Mouse (Mus musculus): ENCODE results near the gene Fads1. TPM values are rescaled to one million over a fixed set of nuclear protein-coding genes. Genes with fewer than 3 reads are reported as not detected.

Fads1 gene
- total RNA-seq (2023): 4.1 and 6.0 TPM in 2 replicates

DNA sequence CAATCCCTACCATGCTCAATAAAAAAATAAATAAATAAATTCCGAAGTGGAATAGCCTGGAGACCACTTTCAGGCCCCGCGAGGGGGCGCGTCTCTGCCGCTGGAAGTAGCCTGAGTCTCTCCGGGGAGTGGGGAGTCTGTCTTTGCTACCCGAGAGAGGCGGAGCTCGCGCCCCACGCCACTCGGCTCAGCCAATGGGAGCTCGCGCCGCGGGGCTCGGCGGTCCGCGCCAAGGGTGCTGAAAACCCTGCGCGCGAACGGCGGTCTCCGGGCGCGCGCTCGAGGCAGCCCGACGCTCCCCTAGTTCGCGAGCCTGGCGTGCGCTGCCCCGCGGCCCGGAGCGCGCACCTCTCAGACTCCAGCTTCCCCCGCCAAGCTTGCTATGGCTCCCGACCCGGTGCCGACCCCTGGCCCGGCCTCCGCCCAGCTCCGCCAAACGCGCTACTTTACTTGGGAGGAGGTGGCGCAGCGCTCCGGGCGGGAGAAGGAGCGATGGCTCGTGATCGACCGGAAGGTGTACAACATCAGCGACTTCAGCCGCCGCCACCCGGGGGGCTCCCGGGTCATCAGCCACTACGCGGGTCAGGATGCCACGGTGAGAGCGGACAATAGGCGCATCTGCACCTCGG, at the start of gene Fads1:
Gene Fads1 (plus strand): TSS at position 219 of the 629 bp plus-strand sequence.

DNA sequence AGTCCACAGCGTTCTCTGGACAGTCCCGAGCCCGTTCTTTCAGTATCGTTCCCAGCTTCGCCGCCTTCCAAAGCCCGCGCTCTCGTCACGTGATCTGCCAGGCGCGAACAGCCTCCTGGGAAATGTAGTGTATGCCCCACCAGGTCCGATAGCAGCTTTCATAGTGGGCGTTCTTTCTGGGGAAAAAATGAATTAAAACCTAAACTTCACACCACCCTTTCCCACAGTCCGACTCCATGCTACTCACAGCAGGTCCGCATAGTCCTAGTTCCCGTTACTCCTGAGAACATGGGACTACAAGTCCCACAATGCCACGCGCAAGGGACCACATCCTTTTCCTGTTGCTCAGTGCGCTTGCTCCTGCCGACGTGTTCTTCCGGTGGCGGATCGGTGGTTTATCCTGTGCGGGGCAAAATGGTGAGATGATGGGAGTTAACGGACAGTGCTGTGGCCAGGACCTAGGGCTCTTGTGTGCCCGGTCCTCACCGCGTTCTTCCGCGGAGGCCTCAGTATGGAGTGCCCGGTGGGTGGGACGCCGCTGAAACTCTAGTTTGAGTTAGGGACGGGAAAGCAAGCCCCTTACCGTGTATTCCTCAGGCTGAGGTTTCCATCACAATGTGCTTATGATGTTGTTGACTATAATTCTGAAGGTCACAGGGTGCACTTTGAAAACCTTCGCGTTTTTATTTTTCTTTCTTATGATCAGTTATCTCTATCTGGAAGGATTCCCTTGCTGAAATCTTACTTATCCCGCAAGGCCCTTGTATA, 21.3 kb downstream of the Fads1 start, which contains the start of the genes Tmem258 and Fen1:
Gene Tmem258 (plus strand): TSS at position 167 of the 768 bp plus-strand sequence.
Gene Fen1 (minus strand): TSS at position 322 of the 768 bp plus-strand sequence.

DNA sequence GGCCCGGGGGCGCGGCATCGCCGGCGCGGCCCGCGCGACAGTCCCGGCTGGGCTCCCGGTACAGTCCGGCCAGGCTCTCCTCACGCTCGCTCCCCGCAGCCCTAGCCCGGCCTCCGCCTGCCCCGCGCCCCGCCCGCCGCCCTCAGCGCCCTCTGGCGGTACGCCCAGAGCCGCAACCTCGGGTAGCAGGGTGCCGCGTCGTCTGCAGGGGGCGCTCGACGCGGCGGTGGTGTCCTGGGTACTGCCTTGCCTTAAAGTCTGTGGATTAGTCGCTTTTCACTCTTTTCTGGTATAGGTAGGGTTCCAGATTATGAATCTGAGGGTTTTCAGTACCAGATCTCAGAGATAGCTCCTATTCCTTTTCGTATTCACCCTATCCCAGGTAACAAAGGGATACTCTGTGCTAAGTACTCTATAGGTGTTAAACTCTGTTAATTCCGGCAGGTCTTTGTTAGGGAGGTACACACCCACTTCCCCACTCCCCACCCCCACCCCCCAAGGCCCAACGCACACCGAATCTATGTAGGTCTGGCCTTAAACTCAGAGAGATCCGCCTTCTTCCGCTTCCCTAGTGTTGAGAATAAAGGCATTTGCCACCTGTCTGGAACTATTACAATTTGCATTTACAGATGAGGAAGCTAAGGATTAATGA, 58.1 kb downstream of the Fads1 start, which contains the start of gene Myrf:
Gene Myrf (minus strand): TSS at position 95 of the 652 bp plus-strand sequence.

Other genes starting within 250 kb of the Fads1 start
- gene Fth1, start 202.3 kb upstream of the Fads1 start, total RNA-seq (2023): 3,803 and 3,855 TPM in 2 replicates
- not detected in 2 replicates for gene Best1, start 181.3 kb upstream of the Fads1 start, total RNA-seq (2023)
- 1.3 and 2.1 TPM in 2 replicates for gene Rab3il1, start 181.2 kb upstream of the Fads1 start, total RNA-seq (2023)
- gene Fads3, start 141.3 kb upstream of the Fads1 start, total RNA-seq (2023): 1.7 and 2.1 TPM in 2 replicates
- gene Fads2, start 81.1 kb upstream of the Fads1 start, total RNA-seq (2023): 1.1 and 1.2 TPM in 2 replicates
- 55.7 and 86.5 TPM in 2 replicates for gene Tmem258, start 21.1 kb downstream of the Fads1 start, total RNA-seq (2023)
- gene Fen1, start 21.3 kb downstream of the Fads1 start, total RNA-seq (2023): 32.8 and 35.9 TPM in 2 replicates
- not detected in 2 replicates for gene Myrf, start 57.9 kb downstream of the Fads1 start, total RNA-seq (2023)
- gene Dagla, start 122.0 kb downstream of the Fads1 start, total RNA-seq (2023): 0.18 and 0.25 TPM in 2 replicates
- gene Syt7, start 206.2 kb downstream of the Fads1 start, total RNA-seq (2023): not detected in 2 replicates

Data from neutrophil, adult 65 days (primary cell).